Mouse (Mus musculus): ENCODE data around the gene Babam1. TPM values are rescaled to one million over a fixed set of nuclear protein-coding genes. Genes with fewer than 3 reads are reported as not detected.

The Babam1 gene
- 10 to 100 TPM; 52.0 to 70.5 (median 54.7) TPM for polyA plus RNA-seq (2017; shearing (Covaris generic))

- peak; percentile 99 for ATAC-seq
Observed at GRCm38 (mm10) chr8:71396639-71397305, at the start of gene Babam1. Gene Babam1, plus strand, starts transcription at chr8:71396861.

- ATAC-seq: no peak
Observed at GRCm38 (mm10) chr8:71351117-71351516, 45.5 kb upstream of the Babam1 start.

- no peak for ATAC-seq
Observed at GRCm38 (mm10) chr8:71351520-71351919, 45.1 kb upstream of the Babam1 start.

GRCm38 (mm10) chr8:71358026-71358425 is 38.6 kb upstream of the Babam1 start:
- ATAC-seq: no peak

- peak; percentile 75 for ATAC-seq
Observed at GRCm38 (mm10) chr8:71366771-71367528, 29.7 kb upstream of the Babam1 start, which contains the start of gene Use1. Gene Use1, plus strand, starts transcription at chr8:71366848.

GRCm38 (mm10) chr8:71367529-71368176 is 29.0 kb upstream of the Babam1 start:
- ATAC-seq: no peak

- no peak for ATAC-seq
Observed at GRCm38 (mm10) chr8:71368366-71368765, 28.3 kb upstream of the Babam1 start.

GRCm38 (mm10) chr8:71369040-71369718 is 27.5 kb upstream of the Babam1 start:
- no peak for ATAC-seq

GRCm38 (mm10) chr8:71370711-71371235 is 25.9 kb upstream of the Babam1 start:
- no peak for ATAC-seq

GRCm38 (mm10) chr8:71371236-71371848 is 25.3 kb upstream of the Babam1 start, which contains the start of gene Ocel1:
Gene Ocel1, plus strand, starts transcription at chr8:71371298.
- peak; percentile 81 for ATAC-seq

GRCm38 (mm10) chr8:71372427-71372826 is 24.2 kb upstream of the Babam1 start:
- ATAC-seq: no peak

GRCm38 (mm10) chr8:71373000-71373399 is 23.7 kb upstream of the Babam1 start:
- no peak for ATAC-seq

GRCm38 (mm10) chr8:71374616-71375206 is 21.9 kb upstream of the Babam1 start:
- no peak for ATAC-seq

- no peak for ATAC-seq
Observed at GRCm38 (mm10) chr8:71375581-71376422, 20.9 kb upstream of the Babam1 start.

GRCm38 (mm10) chr8:71376423-71377030 is 20.1 kb upstream of the Babam1 start:
- ATAC-seq: no peak

- ATAC-seq: no peak
Observed at GRCm38 (mm10) chr8:71379008-71379407, 17.7 kb upstream of the Babam1 start.

- no peak for ATAC-seq
Observed at GRCm38 (mm10) chr8:71379512-71380075, 17.1 kb upstream of the Babam1 start.

GRCm38 (mm10) chr8:71380178-71381171 is 16.2 kb upstream of the Babam1 start:
- ATAC-seq: no peak
